Mouse (Mus musculus) induced T-regulatory cell, adult 2 months (primary cell): ENCODE results near the gene Rbfox2.
A peak's percentile ranks its signal among the peaks of the same experiment; 100 is the strongest.

Source experiments
- DNase-seq: peaks from one replicate; pipeline ENCODE4 v3.0.0-alpha.2; 2012; ENCODE audit warnings: low read depth

Rbfox2 gene

GRCm38 (mm10) chr15:77099756-77100155 is 207.0 kb downstream of the Rbfox2 start:
- DNase-seq, result no peak

GRCm38 (mm10) chr15:77097358-77097757 is 209.4 kb downstream of the Rbfox2 start:
- DNase-seq, result no peak

GRCm38 (mm10) chr15:77095216-77095615 is 211.6 kb downstream of the Rbfox2 start:
- DNase-seq, result no peak

GRCm38 (mm10) chr15:77094431-77094830 is 212.4 kb downstream of the Rbfox2 start:
- DNase-seq, result no peak

- DNase-seq, result no peak
Observed at GRCm38 (mm10) chr15:77091394-77091793, 215.4 kb downstream of the Rbfox2 start.

GRCm38 (mm10) chr15:77090531-77090930 is 216.3 kb downstream of the Rbfox2 start:
- DNase-seq, result no peak

GRCm38 (mm10) chr15:77089249-77089648 is 217.6 kb downstream of the Rbfox2 start:
- DNase-seq, result no peak

- DNase-seq, result no peak
Observed at GRCm38 (mm10) chr15:77086488-77086887, 220.3 kb downstream of the Rbfox2 start.

- no peak for DNase-seq
Observed at GRCm38 (mm10) chr15:77085818-77086217, 221.0 kb downstream of the Rbfox2 start.

- no peak for DNase-seq
Observed at GRCm38 (mm10) chr15:77081454-77081853, 225.3 kb downstream of the Rbfox2 start.

- no peak for DNase-seq
Observed at GRCm38 (mm10) chr15:77080684-77081254, 226.0 kb downstream of the Rbfox2 start.

GRCm38 (mm10) chr15:77079890-77080361 is 226.9 kb downstream of the Rbfox2 start:
- no peak for DNase-seq

GRCm38 (mm10) chr15:77079256-77079822 is 227.5 kb downstream of the Rbfox2 start:
- no peak for DNase-seq

GRCm38 (mm10) chr15:77078786-77079185 is 228.0 kb downstream of the Rbfox2 start:
- no peak for DNase-seq

- DNase-seq, result no peak
Observed at GRCm38 (mm10) chr15:77077906-77078305, 228.9 kb downstream of the Rbfox2 start.

GRCm38 (mm10) chr15:77076523-77076922 is 230.3 kb downstream of the Rbfox2 start:
- no peak for DNase-seq

GRCm38 (mm10) chr15:77072556-77073163 is 234.1 kb downstream of the Rbfox2 start:
- no peak for DNase-seq

GRCm38 (mm10) chr15:77071501-77071900 is 235.3 kb downstream of the Rbfox2 start:
- peak; percentile 68 for DNase-seq

GRCm38 (mm10) chr15:77070745-77071268 is 236.0 kb downstream of the Rbfox2 start:
- no peak for DNase-seq

- DNase-seq, result no peak
Observed at GRCm38 (mm10) chr15:77069019-77069418, 237.8 kb downstream of the Rbfox2 start.

GRCm38 (mm10) chr15:77068439-77068861 is 238.4 kb downstream of the Rbfox2 start:
- no peak for DNase-seq

GRCm38 (mm10) chr15:77066233-77066632 is 240.6 kb downstream of the Rbfox2 start:
- no peak for DNase-seq

- DNase-seq, result no peak
Observed at GRCm38 (mm10) chr15:77065259-77065852, 241.4 kb downstream of the Rbfox2 start.
